Mouse (Mus musculus): ENCODE measurements around the gene Krtcap2. TPM values are rescaled to one million over a fixed set of nuclear protein-coding genes. Genes with fewer than 3 reads are reported as not detected.

Krtcap2 gene
- 101 and 102 TPM in 2 replicates for polyA plus RNA-seq (2012; rRNA removed)

GRCm38 (mm10) chr3:89245688-89246171 is at the start of gene Krtcap2:
Gene Krtcap2 (plus strand): TSS chr3:89245966.

GRCm38 (mm10) chr3:89202253-89203141 is 43.3 kb upstream of the Krtcap2 start, which contains the start of gene Gba:
Gene Gba (plus strand): TSS chr3:89202928.

DNA sequence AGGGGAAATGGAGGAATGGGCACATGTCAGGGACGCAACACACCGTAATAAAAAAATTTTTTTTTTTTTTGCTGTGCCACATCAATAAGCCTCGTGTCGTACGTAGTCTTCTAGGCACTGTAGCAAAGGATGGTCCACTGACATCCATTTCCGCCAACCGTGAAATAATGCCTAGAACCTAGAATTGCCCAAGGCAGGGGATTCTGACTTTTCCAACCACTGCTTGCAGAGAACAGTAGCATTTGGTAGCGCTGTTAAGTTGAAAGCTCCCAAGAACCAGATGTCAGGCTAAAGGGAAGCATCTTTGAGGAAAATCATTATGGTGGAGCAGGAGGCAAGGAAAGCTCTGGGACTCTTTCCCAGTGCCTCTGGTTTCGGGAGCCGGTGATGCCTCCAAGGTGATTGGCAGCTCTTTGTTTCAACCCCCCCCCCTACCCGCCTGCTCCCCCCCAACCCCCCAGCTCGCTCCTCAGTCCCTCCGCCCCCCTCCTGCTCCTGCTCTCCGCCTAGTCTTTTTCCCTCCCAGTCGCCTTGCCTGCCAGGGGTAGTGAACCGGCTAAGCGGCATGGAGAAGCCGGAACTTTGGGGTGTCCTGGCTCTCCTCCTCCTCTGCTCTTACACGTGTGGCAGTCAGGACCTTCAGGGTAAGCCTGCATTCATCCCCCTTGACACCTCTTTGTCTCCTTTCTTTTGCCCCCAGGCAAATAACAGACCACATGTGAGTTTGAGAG is 30.9 kb upstream of the Krtcap2 start, which contains the start of gene Thbs3:
Thbs3 (plus strand) TSS at position 500 of the 731 bp plus-strand sequence.

GRCm38 (mm10) chr3:89226900-89227299 is 18.9 kb upstream of the Krtcap2 start, which contains the start of gene Mtx1:
Gene Mtx1 (minus strand): TSS chr3:89227088.

GRCm38 (mm10) chr3:89228836-89229235 is 16.9 kb upstream of the Krtcap2 start, which contains the start of gene Muc1:
Gene Muc1 (plus strand): TSS chr3:89229057.

GRCm38 (mm10) chr3:89246261-89247100 is 715 bp downstream of the Krtcap2 start, which contains the start of gene Trim46:
Gene Trim46 (minus strand): TSS chr3:89246309.

DNA sequence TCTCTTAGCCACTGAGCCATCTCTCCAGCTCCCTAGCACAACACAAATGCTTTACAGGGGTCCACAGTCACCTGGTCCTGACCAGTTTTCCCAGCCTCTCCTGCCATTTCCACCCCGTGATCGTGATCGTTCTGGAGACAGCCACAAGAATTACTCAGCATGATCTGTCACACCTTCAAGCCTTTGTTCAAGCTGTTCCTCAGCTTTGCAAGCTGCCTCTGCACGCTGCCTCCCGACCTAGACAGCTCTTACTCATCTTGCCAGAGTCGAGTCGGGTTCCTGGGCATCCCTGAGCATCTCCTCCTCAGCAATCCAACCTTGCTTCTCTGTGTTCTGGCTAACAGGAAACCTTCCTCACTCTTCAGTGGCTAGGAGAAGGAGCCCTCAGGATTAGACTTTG is 13.3 kb downstream of the Krtcap2 start, which contains the start of gene Dpm3:
Dpm3 (plus strand) TSS at position 283 of the 400 bp plus-strand sequence.

DNA sequence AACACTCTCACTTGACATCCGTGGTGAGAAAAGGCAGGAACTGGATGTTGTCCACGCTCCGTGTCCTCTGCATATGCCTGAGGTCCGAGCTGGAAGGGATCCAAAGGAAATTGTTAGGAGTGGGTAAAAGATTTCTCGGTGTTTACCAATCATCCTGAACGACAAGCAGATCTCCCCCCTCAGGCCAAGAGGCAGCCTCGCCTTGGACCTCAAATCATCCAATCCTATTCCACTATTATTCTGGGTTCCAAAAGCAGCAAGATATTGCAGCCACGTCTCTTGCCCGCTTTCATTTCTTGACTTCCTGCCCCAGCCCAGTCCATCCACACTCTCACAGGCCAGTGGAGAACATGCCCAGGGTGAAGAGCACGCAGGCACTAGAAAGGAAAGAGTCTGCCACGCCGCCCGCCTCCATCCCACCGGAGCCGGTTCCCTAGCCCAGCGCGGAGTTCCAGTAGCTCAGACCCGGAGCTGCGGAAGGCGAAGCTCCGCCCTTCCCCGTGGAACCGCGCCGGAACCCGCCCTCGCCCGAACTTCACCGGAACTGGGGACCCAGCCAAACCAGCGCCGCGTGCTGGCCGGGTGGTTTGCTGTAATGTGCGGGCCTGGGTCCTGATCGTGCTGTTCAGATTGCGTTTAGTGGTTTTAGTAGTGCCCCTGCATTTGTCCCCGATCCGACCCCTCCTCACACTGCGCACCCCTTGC is 24.4 kb downstream of the Krtcap2 start, which contains the start of gene Slc50a1:
Slc50a1 (minus strand) TSS at position 520 of the 705 bp plus-strand sequence.

GRCm38 (mm10) chr3:89280606-89281511 is 35.1 kb downstream of the Krtcap2 start, which contains the start of gene Efna1:
Gene Efna1 (minus strand): TSS chr3:89281142.

Other genes starting within 250 kb of the Krtcap2 start
- gene Rusc1, start 152.7 kb upstream of the Krtcap2 start, polyA plus RNA-seq (2012; rRNA removed), result 108 and 121 TPM in 2 replicates
- 0.04 TPM in 1 of 2 replicates, not detected in the other for gene Gm43738, start 144.9 kb upstream of the Krtcap2 start, polyA plus RNA-seq (2012; rRNA removed)
- gene Fdps, start 144.0 kb upstream of the Krtcap2 start, polyA plus RNA-seq (2012; rRNA removed), result 171 and 173 TPM in 2 replicates
- gene Pklr, start 109.8 kb upstream of the Krtcap2 start, polyA plus RNA-seq (2012; rRNA removed), result 0.16 and 0.20 TPM in 2 replicates
- 39.0 and 45.4 TPM in 2 replicates for gene Hcn3, start 85.8 kb upstream of the Krtcap2 start, polyA plus RNA-seq (2012; rRNA removed)
- 134 and 139 TPM in 2 replicates for gene Clk2, start 81.2 kb upstream of the Krtcap2 start, polyA plus RNA-seq (2012; rRNA removed)
- 126 and 132 TPM in 2 replicates for gene Scamp3, start 68.5 kb upstream of the Krtcap2 start, polyA plus RNA-seq (2012; rRNA removed)
- 73.1 and 87.3 TPM in 2 replicates for gene Fam189b, start 62.8 kb upstream of the Krtcap2 start, polyA plus RNA-seq (2012; rRNA removed)
- gene Gba, start 43.0 kb upstream of the Krtcap2 start, polyA plus RNA-seq (2012; rRNA removed), result 51.1 and 54.2 TPM in 2 replicates
- gene Thbs3, start 30.8 kb upstream of the Krtcap2 start, polyA plus RNA-seq (2012; rRNA removed), result 175 and 182 TPM in 2 replicates
- gene Mtx1, start 18.9 kb upstream of the Krtcap2 start, polyA plus RNA-seq (2012; rRNA removed), result 162 and 175 TPM in 2 replicates
- 9.0 and 10.7 TPM in 2 replicates for gene Muc1, start 16.9 kb upstream of the Krtcap2 start, polyA plus RNA-seq (2012; rRNA removed)
- 104 and 109 TPM in 2 replicates for gene Trim46, start 343 bp downstream of the Krtcap2 start, polyA plus RNA-seq (2012; rRNA removed)
- 175 and 201 TPM in 2 replicates for gene Dpm3, start 13.4 kb downstream of the Krtcap2 start, polyA plus RNA-seq (2012; rRNA removed)
- gene Slc50a1, start 24.6 kb downstream of the Krtcap2 start, polyA plus RNA-seq (2012; rRNA removed), result 57.4 and 74.4 TPM in 2 replicates
- gene Efna1, start 35.2 kb downstream of the Krtcap2 start, polyA plus RNA-seq (2012; rRNA removed), result 12.7 and 19.2 TPM in 2 replicates
- gene Efna3, start 77.0 kb downstream of the Krtcap2 start, polyA plus RNA-seq (2012; rRNA removed), result 50.5 and 63.6 TPM in 2 replicates
- 23.2 and 25.2 TPM in 2 replicates for gene Efna4, start 92.1 kb downstream of the Krtcap2 start, polyA plus RNA-seq (2012; rRNA removed)
- gene Adam15, start 104.0 kb downstream of the Krtcap2 start, polyA plus RNA-seq (2012; rRNA removed), result 60.2 and 80.6 TPM in 2 replicates
- 0.31 and 0.36 TPM in 2 replicates for gene Dcst2, start 116.0 kb downstream of the Krtcap2 start, polyA plus RNA-seq (2012; rRNA removed)
- 0.05 and 0.10 TPM in 2 replicates for gene Dcst1, start 119.3 kb downstream of the Krtcap2 start, polyA plus RNA-seq (2012; rRNA removed)
- 2.3 and 4.1 TPM in 2 replicates for gene Zbtb7b, start 148.8 kb downstream of the Krtcap2 start, polyA plus RNA-seq (2012; rRNA removed)
- gene Lenep, start 156.8 kb downstream of the Krtcap2 start, polyA plus RNA-seq (2012; rRNA removed), result 4.3 and 5.9 TPM in 2 replicates
- 44.4 and 51.7 TPM in 2 replicates for gene Flad1, start 165.9 kb downstream of the Krtcap2 start, polyA plus RNA-seq (2012; rRNA removed)
- 129 and 142 TPM in 2 replicates for gene Cks1b, start 172.4 kb downstream of the Krtcap2 start, polyA plus RNA-seq (2012; rRNA removed)
- gene Shc1, start 172.5 kb downstream of the Krtcap2 start, polyA plus RNA-seq (2012; rRNA removed), result 28.8 and 52.2 TPM in 2 replicates
- 63.1 and 63.3 TPM in 2 replicates for gene Pygo2, start 184.2 kb downstream of the Krtcap2 start, polyA plus RNA-seq (2012; rRNA removed)
- 11.9 and 16.8 TPM in 2 replicates for gene Pbxip1, start 190.7 kb downstream of the Krtcap2 start, polyA plus RNA-seq (2012; rRNA removed)
- 74.1 and 83.7 TPM in 2 replicates for gene Pmvk, start 208.6 kb downstream of the Krtcap2 start, polyA plus RNA-seq (2012; rRNA removed)

All from central nervous system, embryonic 14 days (tissue).